Mouse (Mus musculus) neural tube, embryonic 10.5 days (tissue): ENCODE results near the gene Slc6a20a.

Experiments
- DNase-seq: peaks from one replicate; pipeline ENCODE4 v3.0.0-alpha.2; 2017; ENCODE audit warnings: low spot score; ENCODE audit errors: extremely low spot score

The Slc6a20a gene

GRCm38 (mm10) chr9:123638231-123638630 is 40.5 kb downstream of the Slc6a20a start:
- no peak for DNase-seq

- DNase-seq: no peak
Measured at GRCm38 (mm10) chr9:123636771-123637170, 41.9 kb downstream of the Slc6a20a start.

- DNase-seq: no peak
Measured at GRCm38 (mm10) chr9:123632993-123633392, 45.7 kb downstream of the Slc6a20a start.

GRCm38 (mm10) chr9:123632281-123632680 is 46.4 kb downstream of the Slc6a20a start, which contains the start of gene Slc6a20b:
Slc6a20b (minus strand) TSS chr9:123632565.
- no peak for DNase-seq

GRCm38 (mm10) chr9:123631666-123632065 is 47.0 kb downstream of the Slc6a20a start:
- DNase-seq: no peak

GRCm38 (mm10) chr9:123625821-123626220 is 52.9 kb downstream of the Slc6a20a start:
- no peak for DNase-seq

- DNase-seq: no peak
Measured at GRCm38 (mm10) chr9:123624741-123625140, 53.9 kb downstream of the Slc6a20a start.

GRCm38 (mm10) chr9:123620311-123621098 is 58.2 kb downstream of the Slc6a20a start:
- DNase-seq: no peak

GRCm38 (mm10) chr9:123601529-123601928 is 77.2 kb downstream of the Slc6a20a start:
- DNase-seq: no peak

- DNase-seq: no peak
Measured at GRCm38 (mm10) chr9:123597376-123597775, 81.3 kb downstream of the Slc6a20a start.

GRCm38 (mm10) chr9:123596910-123597309 is 81.8 kb downstream of the Slc6a20a start:
- no peak for DNase-seq

- no peak for DNase-seq
Measured at GRCm38 (mm10) chr9:123595194-123595593, 83.5 kb downstream of the Slc6a20a start.

- DNase-seq: no peak
Measured at GRCm38 (mm10) chr9:123589240-123589910, 89.3 kb downstream of the Slc6a20a start.
